Mouse (Mus musculus) heart, adult 11 months (tissue): ENCODE measurements around the gene Tapt1.

Experiments used
- DNase-seq: peaks from one replicate; pipeline ENCODE4 v3.0.0; 2022

Gene Tapt1

DNA sequence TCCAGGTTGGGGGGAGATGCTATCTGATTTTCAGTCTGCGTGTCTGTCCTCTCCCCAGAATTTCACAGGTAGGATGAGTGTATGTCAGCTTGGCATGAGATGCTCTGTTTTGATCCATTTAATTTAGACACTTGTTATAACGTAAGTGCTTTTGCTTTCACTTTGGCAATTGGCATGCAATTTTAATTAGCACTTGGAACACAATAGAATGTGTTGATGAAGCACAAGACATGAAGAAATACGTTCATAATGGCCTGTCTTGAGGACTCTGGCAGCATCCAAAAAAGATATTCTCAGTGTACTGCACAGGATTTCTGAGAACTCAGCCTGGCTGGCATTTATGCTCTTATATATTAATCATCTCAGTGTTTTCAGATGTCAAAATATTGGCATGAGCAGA is 7.5 kb upstream of the Tapt1 start:
- peak; percentile 8 for DNase-seq

- DNase-seq = peak; percentile 31
Observed at GRCm38 (mm10) chr5:44228756-44229155, 2.3 kb upstream of the Tapt1 start.

DNA sequence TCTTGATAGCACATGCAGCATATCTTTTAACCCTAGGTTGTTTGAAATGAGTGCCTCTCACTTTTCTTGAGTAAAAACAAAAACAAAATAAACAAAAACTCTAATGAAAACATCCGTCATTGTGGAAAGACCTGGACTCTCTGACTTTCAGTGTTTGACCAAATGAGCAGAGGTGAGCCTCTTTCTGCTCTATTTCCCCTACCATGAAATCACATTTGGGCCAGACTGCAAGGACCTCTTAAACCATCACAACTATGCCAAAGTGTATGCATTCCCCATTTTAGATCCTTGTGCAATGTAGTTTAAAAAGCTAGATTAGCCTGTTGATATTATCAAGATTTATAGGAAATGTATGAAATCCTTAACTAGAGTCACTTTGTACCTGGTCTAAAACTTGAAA is 1.9 kb upstream of the Tapt1 start:
- peak; percentile 30 for DNase-seq

DNA sequence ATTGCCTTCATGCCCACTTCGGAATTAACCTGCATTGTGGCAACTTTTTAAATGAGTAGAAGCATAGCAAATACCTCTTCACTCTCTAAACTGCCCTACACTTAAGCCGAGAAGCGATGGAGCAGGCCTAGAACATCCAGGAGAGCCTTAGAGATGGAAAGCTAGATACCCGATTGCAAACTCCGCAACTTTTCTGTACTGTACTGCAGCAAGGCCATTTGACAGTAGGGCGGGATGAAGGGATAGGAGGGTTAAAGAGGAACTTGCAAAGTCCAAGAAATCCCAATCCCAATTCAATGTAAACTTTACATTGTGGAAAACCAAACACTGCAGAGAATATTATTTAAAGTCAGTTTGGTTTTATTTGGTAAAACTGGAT is 1.0 kb upstream of the Tapt1 start:
- no peak for DNase-seq

DNA sequence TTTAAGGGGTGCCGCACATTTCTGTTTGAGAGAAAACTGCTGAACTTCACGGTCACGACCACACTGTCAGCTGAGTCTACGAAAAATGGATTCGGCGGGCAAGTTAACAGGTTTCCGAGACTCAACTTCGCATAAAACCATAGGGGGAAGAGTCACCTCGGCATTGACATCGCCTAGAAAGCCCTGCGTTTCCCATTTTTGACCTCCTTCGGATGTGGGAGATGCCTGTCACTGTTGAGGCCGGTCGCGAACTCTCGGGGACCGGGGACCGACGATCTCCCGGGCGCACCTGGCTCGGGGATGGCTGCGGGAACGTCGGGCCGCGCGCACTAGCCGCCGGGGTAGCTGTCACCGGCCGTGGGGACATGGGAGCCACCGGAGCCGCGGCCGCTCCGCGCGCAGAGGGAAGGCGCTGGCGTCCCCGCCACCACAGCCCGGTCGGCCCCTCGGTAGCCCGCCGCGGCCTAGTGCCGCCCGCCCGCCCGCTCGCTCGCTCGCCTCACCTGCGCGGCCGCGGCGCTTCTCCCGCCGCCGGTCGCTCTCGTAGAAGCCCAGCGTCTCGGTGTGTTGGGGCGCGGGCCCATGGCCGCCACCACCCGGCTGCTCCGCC is 410 bp downstream of the Tapt1 start:
- DNase-seq = no peak

- no peak for DNase-seq
Observed at GRCm38 (mm10) chr5:44224916-44225600, 1.4 kb downstream of the Tapt1 start.

GRCm38 (mm10) chr5:44224251-44224650 is 2.2 kb downstream of the Tapt1 start:
- peak; percentile 86 for DNase-seq

DNA sequence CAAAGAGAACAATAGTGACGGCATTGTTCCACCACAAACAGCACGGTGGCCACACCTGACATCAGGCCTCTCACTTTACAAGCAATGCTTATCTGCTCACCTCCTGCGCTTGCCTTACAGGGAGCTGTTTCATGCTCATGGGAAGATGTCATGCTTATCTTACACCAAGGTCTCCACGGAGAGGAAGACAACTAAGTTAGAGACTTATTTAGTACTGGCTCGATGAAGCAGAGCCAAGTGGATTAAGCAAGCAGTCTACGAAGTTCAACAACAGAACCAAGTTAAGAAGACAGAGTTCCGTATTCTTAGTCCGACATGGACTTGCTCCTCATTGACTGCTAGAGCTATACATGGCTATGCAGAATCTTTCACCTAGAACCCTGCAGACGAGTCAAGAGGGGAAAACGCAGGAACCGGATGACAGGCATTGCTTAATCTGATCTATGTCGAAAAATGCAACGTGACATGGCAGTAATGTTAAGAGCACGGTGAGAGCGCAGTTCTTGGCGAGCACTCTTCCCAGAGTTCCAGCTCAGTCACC is 3.0 kb downstream of the Tapt1 start:
- DNase-seq = peak; percentile 54

DNA sequence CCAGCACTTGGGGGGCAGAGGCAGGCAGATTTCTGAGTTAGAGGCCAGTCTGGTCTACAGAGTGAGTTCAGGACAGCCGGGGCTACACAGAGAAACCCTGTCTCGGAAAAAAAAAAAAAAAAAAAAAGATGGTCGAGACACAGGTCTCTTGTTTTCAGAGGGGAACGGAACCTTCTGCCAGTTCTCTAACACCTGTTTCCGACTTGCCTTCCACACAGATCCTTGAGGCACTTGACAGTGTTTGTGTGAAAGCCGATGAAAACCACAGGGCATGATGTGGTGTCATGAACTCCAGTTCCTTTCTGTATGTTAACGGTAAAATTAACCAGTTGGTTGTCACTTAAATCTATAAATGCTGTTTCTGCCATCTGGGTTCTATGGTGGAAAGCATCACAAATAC is 6.0 kb downstream of the Tapt1 start:
- peak; percentile 25 for DNase-seq

DNA sequence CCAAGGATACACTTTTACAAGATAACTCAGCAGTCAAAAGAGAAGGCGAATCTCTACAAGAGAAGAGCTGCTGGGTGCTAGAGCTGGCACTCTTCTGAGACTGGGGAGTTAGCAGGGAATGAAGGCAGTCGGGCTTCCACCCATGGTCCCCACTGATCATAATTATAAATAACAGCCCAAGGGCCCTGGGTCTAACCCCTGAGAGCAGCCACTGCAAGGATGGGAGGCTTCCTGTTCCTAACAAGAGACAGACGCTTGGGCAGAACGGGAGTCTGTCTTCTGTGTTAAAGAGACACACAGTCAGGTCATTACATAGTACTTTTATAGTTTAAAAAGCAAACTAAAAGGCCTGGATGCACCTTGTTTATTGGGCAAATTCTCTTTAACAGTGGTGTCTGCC is 6.6 kb downstream of the Tapt1 start:
- DNase-seq = peak; percentile 45

DNA sequence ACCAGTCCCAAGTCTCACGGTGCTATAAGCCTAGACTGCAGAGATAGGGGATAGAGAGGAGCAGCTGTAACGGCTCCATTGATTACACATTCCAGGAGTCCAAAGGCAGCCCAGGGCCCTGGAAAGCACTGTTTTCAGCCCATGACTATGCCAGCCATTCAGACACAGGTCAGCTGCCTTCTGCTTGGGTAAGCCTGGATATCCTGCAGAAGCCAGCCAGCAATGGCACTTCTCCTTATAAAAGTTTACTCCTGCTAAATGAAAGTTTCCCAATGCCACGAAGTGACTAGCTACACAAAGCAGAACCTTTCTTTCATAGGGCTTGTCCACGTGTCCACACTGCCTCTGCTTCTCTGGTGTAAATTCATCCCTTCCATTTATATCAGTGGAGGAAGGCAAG is 7.9 kb downstream of the Tapt1 start:
- DNase-seq = peak; percentile 70

GRCm38 (mm10) chr5:44217685-44218041 is 8.8 kb downstream of the Tapt1 start:
- DNase-seq = peak; percentile 7

DNA sequence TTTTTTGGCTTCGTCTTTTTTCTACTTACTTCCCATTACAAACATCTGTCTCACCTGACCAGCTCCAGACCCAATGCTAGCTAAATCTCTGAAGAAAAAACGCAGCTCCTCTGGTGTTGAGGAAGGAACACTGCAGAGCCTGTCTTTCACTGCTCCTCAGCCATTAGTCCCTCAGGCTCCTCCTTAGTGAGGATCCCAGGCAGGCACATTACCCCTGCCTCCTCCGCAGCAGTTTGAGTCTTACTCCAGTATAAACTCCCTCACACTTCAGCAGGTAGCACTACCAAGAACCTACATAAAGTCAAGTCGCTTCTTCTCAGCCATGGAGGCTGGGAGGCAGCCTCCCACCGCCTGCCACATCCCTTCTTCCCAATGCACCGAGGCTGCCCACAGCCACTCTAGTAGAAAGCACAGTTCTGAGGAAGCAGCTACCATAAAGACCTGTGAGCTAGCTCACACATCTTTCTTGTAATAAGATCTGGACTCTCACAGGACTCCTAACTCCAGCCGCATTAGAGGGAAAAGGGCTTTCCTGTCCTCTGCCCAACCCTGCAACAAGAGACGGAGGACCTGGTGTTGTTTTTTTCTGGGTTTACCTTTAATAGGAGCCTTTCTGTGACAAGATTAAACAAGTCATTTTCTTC is 9.3 kb downstream of the Tapt1 start:
- peak; percentile 81 for DNase-seq

DNA sequence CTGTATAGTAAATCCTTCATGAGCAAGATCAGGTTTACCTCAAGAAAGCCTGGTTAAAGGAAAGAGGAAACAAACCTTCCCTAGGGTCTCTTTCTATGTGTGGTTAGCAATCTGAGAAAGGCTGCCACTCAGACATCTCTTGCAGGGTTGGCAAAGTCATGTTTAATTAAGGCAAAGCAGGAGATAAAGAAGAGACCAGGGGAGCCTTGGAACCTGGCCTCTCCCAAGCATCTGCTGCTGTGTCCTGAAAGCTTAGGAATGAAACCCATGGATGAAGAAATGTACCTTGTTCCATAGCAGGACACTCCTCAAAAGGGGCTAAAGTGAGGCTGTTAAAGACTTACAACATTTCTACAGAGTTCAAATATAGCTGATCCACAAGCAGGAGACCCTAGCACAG is 11.3 kb downstream of the Tapt1 start:
- DNase-seq = peak; percentile 60

DNA sequence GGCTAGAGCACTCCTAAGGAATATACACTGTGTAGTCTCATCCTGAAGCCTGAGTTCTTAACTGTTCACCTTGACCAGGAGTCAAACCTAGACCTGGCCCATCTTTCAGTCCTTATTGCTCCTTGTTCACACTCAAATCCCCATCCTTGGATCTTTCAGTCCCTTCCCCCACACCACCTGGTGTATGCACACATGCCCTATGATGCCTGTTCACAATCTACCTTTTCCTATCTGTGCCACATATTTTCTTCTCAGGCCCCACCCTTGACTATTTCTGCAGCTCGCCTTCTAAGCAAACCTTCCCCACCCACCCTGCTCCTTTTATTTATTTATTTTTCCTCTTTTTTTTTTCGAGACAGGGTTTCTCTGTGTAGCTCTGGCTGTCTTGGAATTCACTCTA is 12.4 kb downstream of the Tapt1 start:
- peak; percentile 23 for DNase-seq

DNA sequence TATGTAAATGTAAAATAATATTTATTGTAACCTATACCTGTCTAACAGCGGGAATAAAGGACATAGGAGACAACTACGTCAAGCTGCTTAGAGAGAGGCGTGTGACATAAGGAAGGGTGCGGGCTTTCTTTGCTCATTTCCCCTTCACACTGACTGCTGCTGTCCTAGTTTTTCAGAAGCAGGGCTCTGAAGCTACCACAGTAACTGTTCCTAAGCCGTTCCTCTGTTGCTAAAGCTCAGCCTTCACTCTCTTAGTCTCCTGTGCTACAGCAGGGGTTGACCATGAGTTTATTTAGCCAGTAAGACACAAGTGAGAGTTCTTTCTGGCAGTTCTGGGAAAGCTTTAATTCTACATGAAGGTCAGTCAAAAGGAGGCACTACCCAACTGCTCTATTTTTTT is 13.0 kb downstream of the Tapt1 start:
- peak; percentile 12 for DNase-seq

GRCm38 (mm10) chr5:44211818-44212465 is 14.5 kb downstream of the Tapt1 start:
- peak; percentile 80 for DNase-seq

GRCm38 (mm10) chr5:44207286-44207685 is 19.1 kb downstream of the Tapt1 start:
- no peak for DNase-seq

- no peak for DNase-seq
Observed at GRCm38 (mm10) chr5:44206651-44207050, 19.8 kb downstream of the Tapt1 start.

- no peak for DNase-seq
Observed at GRCm38 (mm10) chr5:44203410-44203809, 23.0 kb downstream of the Tapt1 start.

- DNase-seq = no peak
Observed at GRCm38 (mm10) chr5:44201665-44202064, 24.8 kb downstream of the Tapt1 start.

- peak; percentile 57 for DNase-seq
Observed at GRCm38 (mm10) chr5:44199109-44199508, 27.3 kb downstream of the Tapt1 start.

GRCm38 (mm10) chr5:44198471-44198870 is 28.0 kb downstream of the Tapt1 start:
- no peak for DNase-seq

GRCm38 (mm10) chr5:44197806-44198205 is 28.6 kb downstream of the Tapt1 start:
- peak; percentile 1 for DNase-seq
